ENCODE assay signal across 32 mouse cellular contexts in the genomic region with DNA sequence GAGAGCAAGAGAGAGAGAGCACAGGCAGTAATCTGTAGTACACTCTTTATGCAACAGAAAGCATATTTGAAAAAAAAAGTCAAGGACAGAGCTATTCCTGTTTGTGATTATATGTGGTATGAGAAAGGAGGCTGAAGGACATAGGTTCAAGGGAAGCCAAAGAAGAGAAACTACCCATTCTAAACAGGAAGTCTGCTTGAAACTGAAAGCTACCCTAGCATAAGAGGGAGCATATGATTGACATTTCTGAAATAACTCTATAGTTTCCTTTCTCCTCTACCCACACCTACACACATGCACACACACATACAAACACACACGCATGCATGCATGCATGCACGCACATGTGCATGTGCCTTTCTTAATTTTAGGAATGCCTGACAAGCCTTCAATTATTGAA.
DNase-seq lines count a peak whose midpoint lies in the region; ATAC-seq lines count a peak whose summit lies in the region.
"Had no signal": no experiment of that assay in that cellular context is flagged by ENCODE, and none has a peak within 500 bp of the region (broad histone marks: within the 10 kb centered on the region; RNA-seq: fewer than 3 reads in every experiment).

No protein-coding gene starts in this region.

- no peaks in the 10 kb centered on the region for H3K36me3 ChIP-seq in forebrain, embryonic 15.5 days
- H3K36me3 ChIP-seq: embryonic facial prominence, embryonic 10.5 days; embryonic facial prominence, embryonic 15.5 days; forebrain, embryonic 12.5 days; heart, embryonic 10.5 days; heart, embryonic 15.5 days; hindbrain, embryonic 12.5 days; limb, embryonic 12.5 days; liver, embryonic 15.5 days; lung, embryonic 15.5 days; neural tube, embryonic 12.5 days; stomach, embryonic 15.5 days had no signal

- H3K4me2 ChIP-seq in forebrain, embryonic 15.5 days (replicated peaks): no peak overlapping the region
- H3K4me2 ChIP-seq: embryonic facial prominence, embryonic 15.5 days; forebrain, embryonic 12.5 days; heart, embryonic 15.5 days; hindbrain, embryonic 12.5 days; limb, embryonic 12.5 days; liver, embryonic 15.5 days; lung, embryonic 15.5 days; neural tube, embryonic 12.5 days; stomach, embryonic 15.5 days had no signal

- ATAC-seq in activated CD4-positive, CD25-positive, alpha-beta regulatory T cell, adult 4 months: peak; percentile 23
- ATAC-seq in forebrain, embryonic 15.5 days (replicated peaks): no peak
- ATAC-seq: hindbrain, postnatal 0 days; intestine, embryonic 16.5 days had no signal

- 96% methylated on average over 2 of the region's 2 CpGs for WGBS in forebrain, embryonic 15.5 days

- no peaks in the 10 kb centered on the region for H3K27me3 ChIP-seq in forebrain, embryonic 15.5 days
- H3K27me3 ChIP-seq: CH12.LX; embryonic facial prominence, embryonic 15.5 days; forebrain, embryonic 12.5 days; heart, embryonic 15.5 days; hindbrain, embryonic 12.5 days; limb, embryonic 12.5 days; liver, embryonic 15.5 days; lung, embryonic 15.5 days; neural tube, embryonic 12.5 days; stomach, embryonic 15.5 days had no signal

- H3K4me3 ChIP-seq in forebrain, embryonic 15.5 days: no peak overlapping the region
- H3K4me3 ChIP-seq: embryonic facial prominence, embryonic 10.5 days; embryonic facial prominence, embryonic 15.5 days; forebrain, embryonic 12.5 days; heart, embryonic 10.5 days; heart, embryonic 15.5 days; hindbrain, embryonic 12.5 days; limb, embryonic 12.5 days; liver, embryonic 15.5 days; lung, embryonic 15.5 days; neural tube, embryonic 12.5 days; stomach, embryonic 15.5 days had no signal

- no peaks in the 10 kb centered on the region for H3K9me3 ChIP-seq in forebrain, embryonic 15.5 days
- H3K9me3 ChIP-seq: embryonic facial prominence, embryonic 10.5 days; embryonic facial prominence, embryonic 15.5 days; forebrain, embryonic 12.5 days; heart, embryonic 10.5 days; heart, embryonic 15.5 days; hindbrain, embryonic 12.5 days; limb, embryonic 12.5 days; liver, embryonic 15.5 days; lung, embryonic 15.5 days; neural tube, embryonic 12.5 days; stomach, embryonic 15.5 days had no signal

- peak; percentile 7 for DNase-seq in CD4-positive helper T cell, adult 2 months (ENCODE audit: low read depth, low spot score)
- peak; percentile 11 for DNase-seq in induced T-regulatory cell, adult 2 months (ENCODE audit: low read depth)
- peak; percentile 30 for DNase-seq in naive thymus-derived CD4-positive, alpha-beta T cell, adult 2 months (ENCODE audit: low read depth)
- no peak for DNase-seq in heart, adult 8-10 months (ENCODE audit: low spot score)
- DNase-seq in layer of hippocampus, adult 11-12 months (ENCODE audit: low spot score): no peak
- DNase-seq: adrenal gland, adult 8-10 months; cerebellum, adult 11 months; cerebellum, adult 9-10 months; gastrocnemius, postnatal 10 days; kidney, adult 8-10 months; kidney, postnatal 4 days; layer of hippocampus, postnatal 36 days; midbrain, embryonic 14.5 days; right cerebral cortex, adult 18-20 months; thymus, postnatal 14 days had no signal

- H3K9ac ChIP-seq in forebrain, embryonic 15.5 days (replicated peaks): no peak overlapping the region
- H3K9ac ChIP-seq: embryonic facial prominence, embryonic 15.5 days; forebrain, embryonic 12.5 days; heart, embryonic 15.5 days; hindbrain, embryonic 12.5 days; limb, embryonic 12.5 days; liver, embryonic 15.5 days; lung, embryonic 15.5 days; neural tube, embryonic 12.5 days; stomach, embryonic 15.5 days had no signal

- H3K27ac ChIP-seq in forebrain, embryonic 15.5 days (replicated peaks): no peak overlapping the region
- H3K27ac ChIP-seq: embryonic facial prominence, embryonic 10.5 days; embryonic facial prominence, embryonic 15.5 days; forebrain, embryonic 12.5 days; heart, embryonic 10.5 days; heart, embryonic 15.5 days; hindbrain, embryonic 12.5 days; hindbrain, postnatal 0 days; kidney, postnatal 0 days; limb, embryonic 12.5 days; lung, embryonic 15.5 days; neural tube, embryonic 12.5 days; stomach, embryonic 15.5 days had no signal

- no peaks in the 10 kb centered on the region for H3K4me1 ChIP-seq in forebrain, embryonic 15.5 days
- H3K4me1 ChIP-seq: embryonic facial prominence, embryonic 10.5 days; embryonic facial prominence, embryonic 15.5 days; forebrain, embryonic 12.5 days; heart, embryonic 10.5 days; heart, embryonic 15.5 days; hindbrain, embryonic 12.5 days; limb, embryonic 12.5 days; lung, embryonic 15.5 days; neural tube, embryonic 12.5 days; stomach, embryonic 15.5 days had no signal

Comparison
In these comparisons a context has a peak if more than half of its experiments do, and no peak if none do; other contexts are left out.
1. DNase-seq: peak in CD4-positive helper T cell, adult 2 months (single experiment), induced T-regulatory cell, adult 2 months (single experiment) and naive thymus-derived CD4-positive, alpha-beta T cell, adult 2 months (single experiment); none in heart, adult 8-10 months (single experiment) and layer of hippocampus, adult 11-12 months (single experiment).